Mouse (Mus musculus) lung, postnatal 0 days (tissue): ENCODE measurements at regions not wholly inside any gene's neighbourhood (a gene's known extent, or its start where the extent isn't known, plus 50 kb on each side); places are given as distances from the start of the nearest gene placed in this dataset.

ENCODE experiments used
- CTCF ChIP-seq: IDR thresholded peaks from 2 replicates; pipeline ENCODE4 v1.5.1; 2016; ENCODE audit warnings: antibody characterized with exemption, mild to moderate bottlenecking
- EP300 ChIP-seq: IDR thresholded peaks from 2 replicates; pipeline ENCODE4 v1.6.1; 2016; ENCODE audit warnings: antibody characterized with exemption, mild to moderate bottlenecking, control low read depth

- TF ChIP-seq CTCF, result no peak
- TF ChIP-seq EP300, result no peak
Observed at GRCm38 (mm10) chr2:167784353-167784752, 94.7 kb upstream of the Tmem189 start.
